9 mouse cellular contexts compared by ENCODE assay signal in the genomic region with DNA sequence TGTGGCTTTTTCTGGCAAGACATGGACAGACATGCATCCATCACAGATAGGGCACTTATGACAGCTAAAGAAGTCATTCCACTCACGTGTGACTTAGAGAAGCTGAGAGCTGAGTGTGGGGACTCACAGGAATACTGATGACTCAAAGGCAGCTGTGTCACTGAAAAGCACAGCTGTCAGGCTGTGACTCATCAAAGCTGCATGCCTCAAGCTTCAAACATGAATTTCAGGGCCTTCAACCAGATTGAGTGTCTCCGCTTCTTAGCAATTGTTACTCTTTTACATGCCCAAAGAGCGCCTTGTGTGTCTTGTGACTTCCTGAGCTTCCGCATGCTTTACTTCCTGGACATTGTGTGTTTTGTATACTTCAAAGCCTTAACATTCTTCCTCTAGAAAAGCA.
DNase-seq lines count a peak whose midpoint lies in the region; ATAC-seq and TF ChIP-seq lines count a peak whose summit lies in the region.
"Had no signal": no experiment of that assay in that cellular context is flagged by ENCODE, and none has a peak within 500 bp of the region (broad histone marks: within the 10 kb centered on the region; RNA-seq: fewer than 3 reads in every experiment).

No protein-coding gene starts in this region.

- H3K27me3 ChIP-seq in midbrain, embryonic 14.5 days (ENCODE audit: control insufficient read depth, insufficient read depth, low read length), result no peaks in the 10 kb centered on the region
- no peaks in the 10 kb centered on the region for H3K27me3 ChIP-seq in midbrain, embryonic 11.5 days (ENCODE audit: control insufficient read depth, insufficient read depth, low read length)
- no peaks in the 10 kb centered on the region for H3K27me3 ChIP-seq in thymus, adult 2 months (ENCODE audit: control insufficient read depth, insufficient read depth, low read length)
- H3K27me3 ChIP-seq: stomach, embryonic 15.5 days had no signal

- no peak overlapping the region for H3K4me2 ChIP-seq in midbrain, embryonic 14.5 days (ENCODE audit: low read length)
- H3K4me2 ChIP-seq in midbrain, embryonic 11.5 days, result no peak overlapping the region
- H3K4me2 ChIP-seq: stomach, embryonic 15.5 days had no signal

- H3K9me3 ChIP-seq in midbrain, embryonic 14.5 days (ENCODE audit: control insufficient read depth, low read length), result no peaks in the 10 kb centered on the region
- H3K9me3 ChIP-seq in midbrain, embryonic 11.5 days (ENCODE audit: control insufficient read depth, low read length), result no peaks in the 10 kb centered on the region
- H3K9me3 ChIP-seq: stomach, embryonic 15.5 days had no signal

- no peak overlapping the region for H3K9ac ChIP-seq in midbrain, embryonic 14.5 days (replicated peaks; ENCODE audit: low read length)
- no peak overlapping the region for H3K9ac ChIP-seq in midbrain, embryonic 11.5 days (ENCODE audit: low read length)
- H3K9ac ChIP-seq: stomach, embryonic 15.5 days had no signal

- TF ChIP-seq CTCF in left cerebral cortex, adult 2 months (IDR thresholded peaks at IDR 0.05), result no peak
- TF ChIP-seq CTCF in thymus, adult 2 months (IDR thresholded peaks at IDR 0.05; ENCODE audit: borderline replicate concordance, control insufficient read depth, extremely low read depth, insufficient read depth, low read length, poor library complexity), result no peak

- intact Hi-C loops in left cerebral cortex, adult 2 months (cut with DNase I), result no loop called here

- no peak overlapping the region for H3K27ac ChIP-seq in midbrain, embryonic 14.5 days (replicated peaks; ENCODE audit: low read depth, low read length)
- H3K27ac ChIP-seq in midbrain, embryonic 11.5 days (ENCODE audit: low read depth, low read length), result no peak overlapping the region
- no peak overlapping the region for H3K27ac ChIP-seq in left cerebral cortex, adult 2 months
- no peak overlapping the region for H3K27ac ChIP-seq in thymus, adult 2 months (ENCODE audit: control insufficient read depth, insufficient read depth, low read length)
- H3K27ac ChIP-seq: stomach, embryonic 15.5 days had no signal

- no peak for TF ChIP-seq POLR2A in thymus, adult 2 months (IDR thresholded peaks at IDR 0.05; ENCODE audit: control insufficient read depth, extremely low read depth, insufficient read depth, low read length, poor library complexity)

- H3K36me3 ChIP-seq in midbrain, embryonic 14.5 days (ENCODE audit: control insufficient read depth, insufficient read depth, low read length), result no peaks in the 10 kb centered on the region
- no peaks in the 10 kb centered on the region for H3K36me3 ChIP-seq in midbrain, embryonic 11.5 days (ENCODE audit: control insufficient read depth, insufficient read depth, low read length)
- H3K36me3 ChIP-seq in thymus, adult 2 months (ENCODE audit: control insufficient read depth, insufficient read depth, low read length), result no peaks in the 10 kb centered on the region
- H3K36me3 ChIP-seq: stomach, embryonic 15.5 days had no signal

- no peaks in the 10 kb centered on the region for H3K4me1 ChIP-seq in midbrain, embryonic 14.5 days (ENCODE audit: control insufficient read depth, insufficient read depth, low read length)
- H3K4me1 ChIP-seq in midbrain, embryonic 11.5 days (ENCODE audit: control insufficient read depth, insufficient read depth, low read length), result no peaks in the 10 kb centered on the region
- H3K4me1 ChIP-seq in thymus, adult 2 months (replicated peaks; ENCODE audit: control insufficient read depth, insufficient read depth, low read length), result no peaks in the 10 kb centered on the region
- H3K4me1 ChIP-seq: stomach, embryonic 15.5 days had no signal

- peak; percentile 4 for DNase-seq in gastrocnemius, adult 18-20 months (ENCODE audit: low spot score)
- no peak for DNase-seq in gastrocnemius, postnatal 10 days
- DNase-seq in midbrain, embryonic 14.5 days, result peak; percentile 41
- no peak for DNase-seq in midbrain, embryonic 11.5 days (ENCODE audit: low spot score, missing footprints)
- peak; percentile 14 to 21 for DNase-seq in left cerebral cortex, adult 2 months (ENCODE audit: extremely low spot score in 1 of 2, low spot score in 2 of 2)
- peak; percentile 27 for DNase-seq in right cerebral cortex, postnatal 25 days
- DNase-seq in ovary, postnatal 14 days (ENCODE audit: low spot score), result no peak
- no peak for DNase-seq in thymus, adult 2 months

- 68% methylated on average over 4 of the region's 4 CpGs for WGBS in midbrain, embryonic 14.5 days
- WGBS in midbrain, embryonic 11.5 days, result 84% methylated on average over 4 of the region's 4 CpGs
- 69% methylated on average over 4 of the region's 4 CpGs for WGBS in thymus, adult 2 months

- ATAC-seq in midbrain, embryonic 14.5 days (ENCODE audit: low FRiP score, low TSS enrichment), result peak; percentile 53; the same call in 1 of the 2 replicates
- no peak for ATAC-seq in midbrain, embryonic 11.5 days (ENCODE audit: low FRiP score)

- H3K4me3 ChIP-seq in midbrain, embryonic 14.5 days (replicated peaks; ENCODE audit: low read depth, low read length), result no peak overlapping the region
- H3K4me3 ChIP-seq in midbrain, embryonic 11.5 days (ENCODE audit: low read depth, low read length), result no peak overlapping the region
- H3K4me3 ChIP-seq in left cerebral cortex, adult 2 months, result no peak overlapping the region
- no peak overlapping the region for H3K4me3 ChIP-seq in thymus, adult 2 months (ENCODE audit: control insufficient read depth, insufficient read depth, low read length)
- H3K4me3 ChIP-seq: stomach, embryonic 15.5 days had no signal

Comparison
In these comparisons a context has a peak if more than half of its experiments do, and no peak if none do; other contexts are left out.
1. DNase-seq: peak in gastrocnemius, adult 18-20 months (single experiment), midbrain, embryonic 14.5 days (single experiment), left cerebral cortex, adult 2 months (2 of 2) and right cerebral cortex, postnatal 25 days (single experiment); none in gastrocnemius, postnatal 10 days (single experiment), midbrain, embryonic 11.5 days (single experiment), ovary, postnatal 14 days (single experiment) and thymus, adult 2 months (single experiment).